Mouse (Mus musculus): Measurements from ENCODE around the gene Sirpb1a. TPM values are rescaled to one million over a fixed set of nuclear protein-coding genes. Genes with fewer than 3 reads are reported as not detected.
"Not testable (repeated sequence)": the region's sequence is repeated elsewhere in the genome, so short reads cannot be mapped to it uniquely, and the experiment has no call there.

Sirpb1a gene
- polyA plus RNA-seq (2017; shearing (Covaris generic)) = under 1 TPM in 1 of 3 experiments, not detected in 2; 0.70 TPM

GRCm38 (mm10) chr3:15426447-15426846, at the start of gene Sirpb1a:
Sirpb1a (minus strand) TSS chr3:15426520.
- not testable (repeated sequence) for ATAC-seq

- ATAC-seq = not testable (repeated sequence)
These were observed 48.5 kb upstream of the Sirpb1a start for GRCm38 (mm10) chr3:15474831-15475230.

GRCm38 (mm10) chr3:15470158-15470557, 43.8 kb upstream of the Sirpb1a start:
- not testable (repeated sequence) for ATAC-seq

GRCm38 (mm10) chr3:15443936-15444335, 17.6 kb upstream of the Sirpb1a start:
- not testable (repeated sequence) for ATAC-seq

- not testable (repeated sequence) for ATAC-seq
These were observed 13.5 kb upstream of the Sirpb1a start for GRCm38 (mm10) chr3:15439844-15440243.

- no peak for ATAC-seq
These were observed 1.6 kb upstream of the Sirpb1a start for GRCm38 (mm10) chr3:15427917-15428316.

GRCm38 (mm10) chr3:15355690-15356089, 70.6 kb downstream of the Sirpb1a start:
- not testable (repeated sequence) for ATAC-seq

- ATAC-seq = not testable (repeated sequence)
These were observed 76.0 kb downstream of the Sirpb1a start for GRCm38 (mm10) chr3:15350318-15350717.

GRCm38 (mm10) chr3:15345606-15346005, 80.7 kb downstream of the Sirpb1a start:
- ATAC-seq = not testable (repeated sequence)

- no peak for ATAC-seq
These were observed 86.0 kb downstream of the Sirpb1a start for GRCm38 (mm10) chr3:15340287-15340686.

- ATAC-seq = no peak
These were observed 92.1 kb downstream of the Sirpb1a start for GRCm38 (mm10) chr3:15334182-15334581.

GRCm38 (mm10) chr3:15332063-15332462, 94.3 kb downstream of the Sirpb1a start, which contains the start of gene Gm9733:
Gm9733 (minus strand) TSS chr3:15332302.
- ATAC-seq = no peak

- no peak for ATAC-seq
These were observed 94.8 kb downstream of the Sirpb1a start for GRCm38 (mm10) chr3:15331545-15331944.

- no peak for ATAC-seq
These were observed 96.8 kb downstream of the Sirpb1a start for GRCm38 (mm10) chr3:15329549-15329948.

Other genes with a start within 250 kb of the Sirpb1a start
- under 1 TPM in 1 of 3 experiments, not detected in 2; 0.60 TPM for gene Gm9733, start 94.2 kb downstream of the Sirpb1a start, polyA plus RNA-seq (2017; shearing (Covaris generic))
- not detected for gene Sirpb1b, start 148.5 kb upstream of the Sirpb1a start, polyA plus RNA-seq (2017; shearing (Covaris generic))